Mouse (Mus musculus) CH12.LX (cell line): ENCODE measurements around the gene Hoxa10. TPM values are rescaled to one million over a fixed set of nuclear protein-coding genes. Genes with fewer than 3 reads are reported as not detected.

Experiments used
- DNase-seq: peaks from one replicate; pipeline ENCODE4 v3.0.0-alpha.2; 2013; ENCODE audit errors: extremely low read depth
- H3K27ac ChIP-seq: 2 replicates; pipeline ENCODE4 v1.5.1; 2012; ENCODE audit warnings: low read depth, mild to moderate bottlenecking, control low read depth, moderate library complexity; ENCODE audit not compliant: insufficient read depth
- H3K27me3 ChIP-seq: replicated peaks from 2 replicates; pipeline ENCODE3; 2012; ENCODE audit warnings: inconsistent platforms
- H3K36me3 ChIP-seq, 2 experiments: replicated peaks in 1 of 2; 2 replicates each; pipeline versions ENCODE3 to v1.6.1; 2012; ENCODE audit warnings: inconsistent platforms in 1 of 2, low read length in 1 of 2, mild to moderate bottlenecking in 1 of 2, mixed read lengths in 1 of 2, moderate library complexity in 1 of 2; ENCODE audit not compliant: control insufficient read depth in 1 of 2, insufficient read depth in 1 of 2
- H3K4me1 ChIP-seq, 2 experiments: 2 replicates each; pipeline ENCODE4 v1.6.1; 2012; ENCODE audit warnings: inconsistent platforms in 1 of 2, moderate library complexity in 1 of 2; ENCODE audit not compliant: insufficient read depth in 2 of 2, control insufficient read depth in 1 of 2
- H3K4me2 ChIP-seq: 2 replicates; pipeline ENCODE4 v1.6.1; 2012; ENCODE audit warnings: low read depth, mild to moderate bottlenecking, control low read depth; ENCODE audit not compliant: poor library complexity, insufficient read depth, severe bottlenecking
- H3K4me3 ChIP-seq, 3 experiments: fragments of 150-350 bp in 1 of 3; sonication (generic) in 1 of 3; replicated peaks in 1 of 3; 2 replicates each; pipeline versions ENCODE3 to v1.5.1; 2011 to 2012; ENCODE audit warnings: low read depth in 2 of 3, low read length in 2 of 3, mild to moderate bottlenecking in 2 of 3, moderate library complexity in 2 of 3, control low read depth in 1 of 3, improper control_type of control experiment in 1 of 3, inconsistent platforms in 1 of 3, mixed read lengths in 1 of 3; ENCODE audit not compliant: poor library complexity in 1 of 3
- H3K79me2 ChIP-seq: replicated peaks from 2 replicates; pipeline ENCODE4 v1.6.1; 2012; ENCODE audit warnings: mild to moderate bottlenecking, moderate library complexity; ENCODE audit not compliant: control insufficient read depth, poor library complexity, insufficient read depth, severe bottlenecking; ENCODE audit errors: extremely low read depth
- H3K9ac ChIP-seq: 2 replicates; pipeline ENCODE4 v1.6.1; 2012; ENCODE audit warnings: low read depth, mild to moderate bottlenecking, control low read depth, moderate library complexity; ENCODE audit not compliant: insufficient read depth
- H3K9me3 ChIP-seq: replicated peaks from 2 replicates; pipeline ENCODE3; 2012; ENCODE audit warnings: low read length, inconsistent platforms, mixed read lengths
- BHLHE40 ChIP-seq: IDR thresholded peaks from 2 replicates; pipeline ENCODE4 v1.6.1; 2011; ENCODE audit warnings: mild to moderate bottlenecking, low read depth, low read length, improper control_type of control experiment
- CTCF ChIP-seq, 2 experiments: IDR thresholded peaks in 1 of 2; conservative IDR thresholded peaks in 1 of 2; 2 replicates each; pipeline ENCODE4 v1.5.1; 2011 to 2012; ENCODE audit warnings: low read depth in 2 of 2, low read length in 2 of 2, improper control_type of control experiment in 1 of 2, inconsistent platforms in 1 of 2, mild to moderate bottlenecking in 1 of 2, moderate library complexity in 1 of 2
- ETS1 ChIP-seq: conservative IDR thresholded peaks from 2 replicates; pipeline ENCODE4 v1.6.1; 2012; ENCODE audit warnings: low read depth, mild to moderate bottlenecking, inconsistent platforms, low read length, improper control_type of control experiment, moderate library complexity
- GABPA ChIP-seq: IDR thresholded peaks from 2 replicates; pipeline ENCODE4 v1.6.1; 2012; ENCODE audit warnings: low read depth, low read length, improper control_type of control experiment, inconsistent platforms; ENCODE audit not compliant: insufficient replicate concordance
- HCFC1 ChIP-seq: IDR thresholded peaks from 2 replicates; pipeline ENCODE4 v1.6.1; 2012; ENCODE audit warnings: low read depth, mild to moderate bottlenecking, inconsistent platforms, low read length, improper control_type of control experiment
- IRF4 ChIP-seq: IDR thresholded peaks from 2 replicates; pipeline ENCODE4 v1.6.1; 2014; ENCODE audit warnings: low read depth, mild to moderate bottlenecking, inconsistent platforms, low read length, improper control_type of control experiment
- JUN ChIP-seq: IDR thresholded peaks from 2 replicates; pipeline ENCODE4 v1.6.1; 2011; ENCODE audit warnings: low read depth, mild to moderate bottlenecking, low read length, improper control_type of control experiment, moderate library complexity; ENCODE audit not compliant: insufficient read depth
- KAT2A ChIP-seq: IDR thresholded peaks from 2 replicates; pipeline ENCODE4 v1.6.1; 2012; ENCODE audit warnings: low read length, improper control_type of control experiment, inconsistent platforms; ENCODE audit not compliant: insufficient replicate concordance
- MAX ChIP-seq: IDR thresholded peaks from 2 replicates; pipeline ENCODE4 v1.6.1; 2011; ENCODE audit warnings: low read length, improper control_type of control experiment
- MEF2A ChIP-seq: IDR thresholded peaks from 2 replicates; pipeline ENCODE4 v1.6.1; 2014; ENCODE audit warnings: low read depth, mild to moderate bottlenecking, inconsistent platforms, low read length, improper control_type of control experiment, borderline replicate concordance
- NRF1 ChIP-seq: IDR thresholded peaks from 2 replicates; pipeline ENCODE4 v1.6.1; 2014; ENCODE audit warnings: low read depth, mild to moderate bottlenecking, inconsistent platforms, low read length, improper control_type of control experiment, moderate library complexity
- PAX5 ChIP-seq: IDR thresholded peaks from 2 replicates; pipeline ENCODE4 v1.6.1; 2012; ENCODE audit warnings: low read length, inconsistent platforms, mixed read lengths
- SMC3 ChIP-seq: IDR thresholded peaks from 2 replicates; pipeline ENCODE4 v1.6.1; 2011; ENCODE audit warnings: low read depth, low read length, improper control_type of control experiment
- USF1 ChIP-seq: IDR thresholded peaks from 2 replicates; pipeline ENCODE4 v1.6.1; 2014; ENCODE audit warnings: low read depth, mild to moderate bottlenecking, inconsistent platforms, low read length, improper control_type of control experiment
- USF2 ChIP-seq: conservative IDR thresholded peaks from 2 replicates; pipeline ENCODE4 v1.6.1; 2011; ENCODE audit warnings: low read depth, low read length, improper control_type of control experiment
- ZC3H11A ChIP-seq: IDR thresholded peaks from 2 replicates; pipeline ENCODE4 v1.6.1; 2012; ENCODE audit warnings: low read depth, mild to moderate bottlenecking, inconsistent platforms, low read length, improper control_type of control experiment
- ZNF384 ChIP-seq: IDR thresholded peaks from 2 replicates; pipeline ENCODE4 v1.6.1; 2012; ENCODE audit warnings: low read depth, low read length, improper control_type of control experiment, inconsistent platforms
- dilution Hi-C: fragments of 300-500 bp; cut with MboI; formaldehyde crosslinking; loops from 2 replicates; pipeline ENCODE4 v1.14.3; 2020; ENCODE audit warnings: low sequenced_read_pairs; ENCODE audit not compliant: extremely low pct_unique_long_range_greater_than_20kb, extremely low pct_ligation_motif_present
- in situ Hi-C: fragments of 300-500 bp; cut with MboI; formaldehyde crosslinking; loops from 3 replicates; pipeline ENCODE4 v1.14.3; 2019; ENCODE audit warnings: low sequenced_read_pairs, low pct_ligation_motif_present, low pct_unique_long_range_greater_than_20kb, mixed read lengths
- polyA plus RNA-seq: library from polyadenylated mRNA; unstranded; fragments of >175 nt; gene quantifications from 2 replicates; pipeline ENCODE4 v1.2.1, GENCODE M21; 2012; ENCODE audit warnings: low read depth; ENCODE audit not compliant: insufficient read length
- total RNA-seq, 2 experiments: library from RNA; depleted of rRNA; stranded (reverse); fragments of 300-350 nt in 1 of 2; fragments of >200 nt in 1 of 2; gene quantifications; 2 replicates each; pipeline ENCODE4 v1.2.3; 2012 to 2014

Gene Hoxa10
- total and polyA plus RNA-seq, 3 experiments, result 5.2 to 14.5 (median 14.3) TPM

- Histone ChIP-seq H3K4me2 (no peak overlapping the region), H3K27ac (no peak overlapping the region), H3K36me3 (peaks cover 11 to 77% of the 10 kb centered on the region in 2 experiments), H3K4me3 (no peak overlapping the region), H3K4me1 (no peaks in the 10 kb centered on the region), H3K9ac (no peak overlapping the region), H3K79me2 (no peaks in the 10 kb centered on the region), H3K9me3 (peaks cover 58% of the 10 kb centered on the region), H3K27me3 (no peaks in the 10 kb centered on the region)
- dilution Hi-C loops, result no loop called here
- TF ChIP-seq SMC3 (no peak), NRF1 (no peak), BHLHE40 (no peak), MEF2A (no peak), ETS1 (no peak), CTCF (conservative IDR thresholded peaks at IDR 0.05 in 1 of 2, IDR thresholded peaks at IDR 0.05 in 1 of 2; ENCODE audit: low read depth in 2 of 2, low read length in 2 of 2) (no peak), MAX (no peak), PAX5 (no peak), ZC3H11A (no peak), IRF4 (no peak), USF1 (no peak), GABPA (no peak), JUN (no peak), HCFC1 (no peak), KAT2A (no peak), USF2 (no peak)
- no peak for DNase-seq
- in situ Hi-C loops, result no loop called here
These were observed 8.6 kb downstream of the Hoxa10 start for GRCm38 (mm10) chr6:52231885-52232567.

GRCm38 (mm10) chr6:52230516-52231165 lies 10.0 kb downstream of the Hoxa10 start, which contains the start of gene Hoxa9:
Hoxa9 (minus strand) TSS chr6:52231089.
- no peak for TF ChIP-seq GABPA
- no peak for TF ChIP-seq CTCF (conservative IDR thresholded peaks at IDR 0.05 in 1 of 2, IDR thresholded peaks at IDR 0.05 in 1 of 2; ENCODE audit: low read depth in 2 of 2, low read length in 2 of 2)
- TF ChIP-seq ZNF384, result no peak
- dilution Hi-C loops (no loop called here), in situ Hi-C loops (no loop called here)
- peaks cover 11 to 68% of the 10 kb centered on the region in 2 experiments for H3K36me3 ChIP-seq
- H3K4me1 ChIP-seq, result no peaks in the 10 kb centered on the region
- no peak within 1 kb of the TSS for H3K27ac ChIP-seq
- no peak within 1 kb of the TSS for H3K4me2 ChIP-seq
- H3K79me2 ChIP-seq, result no peaks in the 10 kb centered on the region
- no peaks in the 10 kb centered on the region for H3K27me3 ChIP-seq
- peaks cover 58% of the 10 kb centered on the region for H3K9me3 ChIP-seq
- H3K4me3 ChIP-seq, result no peak within 1 kb of the TSS
- H3K9ac ChIP-seq, result no peak within 1 kb of the TSS
- DNase-seq, result no peak
